Mouse (Mus musculus): ENCODE results near the gene Wasf3. TPM values are rescaled to one million over a fixed set of nuclear protein-coding genes. Genes with fewer than 3 reads are reported as not detected.

Gene Wasf3
- total and polyA plus RNA-seq, 3 experiments: 0.31 to 0.74 (median 0.34) TPM

- H3K9ac ChIP-seq (ENCODE audit: low read depth, low read length): no peak overlapping the region
- intact Hi-C loops (cut with DNase I): no loop called here
- H3K79me2 ChIP-seq (replicated peaks; ENCODE audit: control insufficient read depth, insufficient read depth, low read length): no peaks in the 10 kb centered on the region
- H3K4me3 ChIP-seq: no peak overlapping the region
- no peak for TF ChIP-seq CTCF (IDR thresholded peaks at IDR 0.05)
- TF ChIP-seq EP300 (IDR thresholded peaks at IDR 0.05; ENCODE audit: insufficient read depth, low read depth, low read length): no peak
- no peak for TF ChIP-seq POLR2A (IDR thresholded peaks at IDR 0.05; ENCODE audit: insufficient read depth, low read depth, low read length)
- DNase-seq: no peak
- no peaks in the 10 kb centered on the region for H3K36me3 ChIP-seq (ENCODE audit: control insufficient read depth, insufficient read depth, low read length)
- 0 out of 2 replicates have a peak, but pooled peaks cover 2% of the 10 kb centered on the region for H3K27me3 ChIP-seq (ENCODE audit: control insufficient read depth, insufficient read depth, low read length)
- WGBS: 72% methylated on average over 3 of the region's 3 CpGs
- no peak overlapping the region for H3K27ac ChIP-seq
- H3K4me1 ChIP-seq (ENCODE audit: control insufficient read depth, insufficient read depth, low read length): no peaks in the 10 kb centered on the region
Measured at GRCm38 (mm10) chr5:146349183-146349582, 35.6 kb upstream of the Wasf3 start.

- H3K27me3 ChIP-seq (ENCODE audit: control insufficient read depth, insufficient read depth, low read length): 0 out of 2 replicates have a peak, but pooled peaks cover 2% of the 10 kb centered on the region
- intact Hi-C loops (cut with DNase I): no loop called here
- no peak overlapping the region for H3K4me3 ChIP-seq
- H3K79me2 ChIP-seq (replicated peaks; ENCODE audit: control insufficient read depth, insufficient read depth, low read length): no peaks in the 10 kb centered on the region
- no peak overlapping the region for H3K9ac ChIP-seq (ENCODE audit: low read depth, low read length)
- H3K27ac ChIP-seq: no peak overlapping the region
- DNase-seq: no peak
- no peaks in the 10 kb centered on the region for H3K4me1 ChIP-seq (ENCODE audit: control insufficient read depth, insufficient read depth, low read length)
- WGBS: 77% methylated on average over 11 of the region's 11 CpGs
- H3K36me3 ChIP-seq (ENCODE audit: control insufficient read depth, insufficient read depth, low read length): no peaks in the 10 kb centered on the region
- no peak for TF ChIP-seq EP300 (IDR thresholded peaks at IDR 0.05; ENCODE audit: insufficient read depth, low read depth, low read length)
Measured at GRCm38 (mm10) chr5:146350784-146351183, 34.0 kb upstream of the Wasf3 start.

- H3K27me3 ChIP-seq (ENCODE audit: control insufficient read depth, insufficient read depth, low read length): 0 out of 2 replicates have a peak, but pooled peaks cover 1% of the 10 kb centered on the region
- no peak overlapping the region for H3K27ac ChIP-seq
- H3K4me3 ChIP-seq: no peak overlapping the region
- H3K9ac ChIP-seq (ENCODE audit: low read depth, low read length): no peak overlapping the region
- TF ChIP-seq POLR2A (IDR thresholded peaks at IDR 0.05; ENCODE audit: insufficient read depth, low read depth, low read length): no peak
- no peak for TF ChIP-seq CTCF (IDR thresholded peaks at IDR 0.05)
- no peak for TF ChIP-seq EP300 (IDR thresholded peaks at IDR 0.05; ENCODE audit: insufficient read depth, low read depth, low read length)
- no peaks in the 10 kb centered on the region for H3K79me2 ChIP-seq (replicated peaks; ENCODE audit: control insufficient read depth, insufficient read depth, low read length)
- H3K4me1 ChIP-seq (ENCODE audit: control insufficient read depth, insufficient read depth, low read length): no peaks in the 10 kb centered on the region
- no peaks in the 10 kb centered on the region for H3K36me3 ChIP-seq (ENCODE audit: control insufficient read depth, insufficient read depth, low read length)
- DNase-seq: no peak
- WGBS: 83% methylated on average over 7 of the region's 7 CpGs
- intact Hi-C loops (cut with DNase I): no loop called here
Measured at GRCm38 (mm10) chr5:146352006-146352405, 32.8 kb upstream of the Wasf3 start.

GRCm38 (mm10) chr5:146360386-146360785 is 24.4 kb upstream of the Wasf3 start:
- WGBS: 36% methylated on average over 10 of the region's 10 CpGs
- Histone ChIP-seq H3K27ac (no peak overlapping the region), H3K79me2 (replicated peaks; ENCODE audit: control insufficient read depth, insufficient read depth, low read length) (no peaks in the 10 kb centered on the region), H3K4me1 (ENCODE audit: control insufficient read depth, insufficient read depth, low read length) (no peaks in the 10 kb centered on the region), H3K36me3 (ENCODE audit: control insufficient read depth, insufficient read depth, low read length) (no peaks in the 10 kb centered on the region), H3K4me3 (no peak overlapping the region), H3K27me3 (ENCODE audit: control insufficient read depth, insufficient read depth, low read length) (no peaks in the 10 kb centered on the region), H3K9ac (ENCODE audit: low read depth, low read length) (no peak overlapping the region)
- intact Hi-C loops (cut with DNase I): no loop called here
- TF ChIP-seq EP300 (IDR thresholded peaks at IDR 0.05; ENCODE audit: insufficient read depth, low read depth, low read length) (no peak), CTCF (IDR thresholded peaks at IDR 0.05) (no peak), POLR2A (IDR thresholded peaks at IDR 0.05; ENCODE audit: insufficient read depth, low read depth, low read length) (no peak)
- no peak for DNase-seq

- TF ChIP-seq POLR2A (IDR thresholded peaks at IDR 0.05; ENCODE audit: insufficient read depth, low read depth, low read length) (no peak), CTCF (IDR thresholded peaks at IDR 0.05) (no peak), EP300 (IDR thresholded peaks at IDR 0.05; ENCODE audit: insufficient read depth, low read depth, low read length) (no peak)
- Histone ChIP-seq H3K36me3 (ENCODE audit: control insufficient read depth, insufficient read depth, low read length) (no peaks in the 10 kb centered on the region), H3K4me3 (no peak overlapping the region), H3K27me3 (ENCODE audit: control insufficient read depth, insufficient read depth, low read length) (no peaks in the 10 kb centered on the region), H3K79me2 (replicated peaks; ENCODE audit: control insufficient read depth, insufficient read depth, low read length) (no peaks in the 10 kb centered on the region), H3K9ac (ENCODE audit: low read depth, low read length) (no peak overlapping the region), H3K27ac (no peak overlapping the region), H3K4me1 (ENCODE audit: control insufficient read depth, insufficient read depth, low read length) (no peaks in the 10 kb centered on the region)
- no peak for DNase-seq
- intact Hi-C loops (cut with DNase I): no loop called here
- 73% methylated on average over 9 of the region's 9 CpGs for WGBS
Measured at GRCm38 (mm10) chr5:146362711-146363110, 22.1 kb upstream of the Wasf3 start.

- Histone ChIP-seq H3K27ac (no peak overlapping the region), H3K79me2 (replicated peaks; ENCODE audit: control insufficient read depth, insufficient read depth, low read length) (no peaks in the 10 kb centered on the region), H3K4me1 (ENCODE audit: control insufficient read depth, insufficient read depth, low read length) (no peaks in the 10 kb centered on the region), H3K27me3 (ENCODE audit: control insufficient read depth, insufficient read depth, low read length) (no peaks in the 10 kb centered on the region), H3K4me3 (no peak overlapping the region), H3K36me3 (ENCODE audit: control insufficient read depth, insufficient read depth, low read length) (no peaks in the 10 kb centered on the region), H3K9ac (ENCODE audit: low read depth, low read length) (no peak overlapping the region)
- no peak for DNase-seq
- intact Hi-C loops (cut with DNase I): no loop called here
- 43% methylated on average over 2 of the region's 2 CpGs for WGBS
- TF ChIP-seq EP300 (IDR thresholded peaks at IDR 0.05; ENCODE audit: insufficient read depth, low read depth, low read length): no peak
- no peak for TF ChIP-seq POLR2A (IDR thresholded peaks at IDR 0.05; ENCODE audit: insufficient read depth, low read depth, low read length)
- TF ChIP-seq CTCF (IDR thresholded peaks at IDR 0.05): no peak
Measured at GRCm38 (mm10) chr5:146368356-146368755, 16.4 kb upstream of the Wasf3 start.

All from heart, adult 2 months (tissue).